Mouse (Mus musculus): ENCODE measurements at regions not wholly inside any gene's neighbourhood (a gene's known extent, or its start where the extent isn't known, plus 50 kb on each side); places are given as distances from the start of the nearest gene placed in this dataset.

GRCm38 (mm10) chr2:30743976-30744620 lies 59.4 kb downstream of the 1700001O22Rik start:
- H3K4me1 ChIP-seq (ENCODE audit: insufficient read depth, low read depth, low read length): no peaks in the 10 kb centered on the region
- no peak overlapping the region for H3K4me3 ChIP-seq (ENCODE audit: low read depth, low read length)
- no peak for ATAC-seq (ENCODE audit: extremely low read depth, insufficient number of reproducible peaks, low FRiP score, poor library complexity, severe bottlenecking)
- H3K9me3 ChIP-seq (replicated peaks): no peaks in the 10 kb centered on the region; the same call in 1 of the 2 replicates
- TF ChIP-seq CTCF (IDR thresholded peaks at IDR 0.05; ENCODE audit: low read depth, low read length): no peak
- no peak for TF ChIP-seq GATA1 (IDR thresholded peaks at IDR 0.05; ENCODE audit: borderline replicate concordance, low read length)
- no peak for TF ChIP-seq TAL1 (conservative IDR thresholded peaks at IDR 0.05; ENCODE audit: low read depth, low read length)
- TF ChIP-seq GATA2 (IDR thresholded peaks at IDR 0.05; ENCODE audit: borderline replicate concordance, low read depth, low read length): no peak
- no peak for TF ChIP-seq POLR2AphosphoS5 (IDR thresholded peaks at IDR 0.05; ENCODE audit: insufficient replicate concordance, low read depth, low read length)
- no peak for DNase-seq (ENCODE audit: low spot score)
- peaks cover 30% of the 10 kb centered on the region for H3K27me3 ChIP-seq (ENCODE audit: insufficient read depth, low read length)
- no peaks in the 10 kb centered on the region for H3K36me3 ChIP-seq (replicated peaks)

DNA sequence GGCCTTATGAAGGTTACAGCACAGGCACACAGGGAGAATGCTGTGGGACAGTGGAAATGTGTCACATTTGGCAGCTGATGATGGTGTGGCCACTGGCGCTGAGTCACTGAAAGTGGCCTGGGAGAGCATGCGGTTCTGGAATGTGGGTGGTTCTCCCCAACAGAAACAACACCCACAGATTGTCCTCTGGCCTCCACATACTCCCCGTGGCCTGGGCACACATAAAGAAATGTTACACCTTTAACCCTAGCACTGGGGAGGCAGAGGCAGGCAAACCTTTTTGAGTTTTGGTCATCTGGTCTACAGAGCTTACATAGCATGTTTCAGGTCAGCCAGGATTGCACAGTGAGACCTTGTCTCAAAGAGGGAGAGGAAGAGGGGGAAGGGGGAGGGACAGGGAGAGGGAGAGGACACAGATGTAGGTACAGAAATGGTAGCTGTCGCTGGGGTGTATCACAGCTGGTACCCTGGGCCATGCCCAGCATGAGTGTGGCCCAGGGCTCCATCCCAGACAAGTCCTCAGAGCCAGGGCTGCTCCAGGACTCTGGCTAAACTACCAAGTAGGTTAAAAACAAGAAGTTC lies 60.1 kb downstream of the 1700001O22Rik start:
- peaks cover 30% of the 10 kb centered on the region for H3K27me3 ChIP-seq (ENCODE audit: insufficient read depth, low read length)
- H3K36me3 ChIP-seq (replicated peaks): no peaks in the 10 kb centered on the region
- no peak overlapping the region for H3K4me3 ChIP-seq (ENCODE audit: low read depth, low read length)
- TF ChIP-seq GATA2 (IDR thresholded peaks at IDR 0.05; ENCODE audit: borderline replicate concordance, low read depth, low read length) (no peak), TAL1 (conservative IDR thresholded peaks at IDR 0.05; ENCODE audit: low read depth, low read length) (no peak), GATA1 (IDR thresholded peaks at IDR 0.05; ENCODE audit: borderline replicate concordance, low read length) (no peak), CTCF (IDR thresholded peaks at IDR 0.05; ENCODE audit: low read depth, low read length) (no peak), POLR2AphosphoS5 (IDR thresholded peaks at IDR 0.05; ENCODE audit: insufficient replicate concordance, low read depth, low read length) (no peak)
- H3K9me3 ChIP-seq (replicated peaks): no peaks in the 10 kb centered on the region; the same call in 1 of the 2 replicates
- ATAC-seq (ENCODE audit: extremely low read depth, insufficient number of reproducible peaks, low FRiP score, poor library complexity, severe bottlenecking) (no peak), DNase-seq (ENCODE audit: low spot score) (no peak)
- no peaks in the 10 kb centered on the region for H3K4me1 ChIP-seq (ENCODE audit: insufficient read depth, low read depth, low read length)

GRCm38 (mm10) chr2:30741450-30741849 lies 62.0 kb downstream of the 1700001O22Rik start:
- TF ChIP-seq TAL1 (conservative IDR thresholded peaks at IDR 0.05; ENCODE audit: low read depth, low read length): no peak
- TF ChIP-seq POLR2AphosphoS5 (IDR thresholded peaks at IDR 0.05; ENCODE audit: insufficient replicate concordance, low read depth, low read length): no peak
- no peak for TF ChIP-seq CTCF (IDR thresholded peaks at IDR 0.05; ENCODE audit: low read depth, low read length)
- TF ChIP-seq GATA2 (IDR thresholded peaks at IDR 0.05; ENCODE audit: borderline replicate concordance, low read depth, low read length): no peak
- no peak for TF ChIP-seq GATA1 (IDR thresholded peaks at IDR 0.05; ENCODE audit: borderline replicate concordance, low read length)
- no peak for ATAC-seq (ENCODE audit: extremely low read depth, insufficient number of reproducible peaks, low FRiP score, poor library complexity, severe bottlenecking)
- no peaks in the 10 kb centered on the region for H3K4me1 ChIP-seq (ENCODE audit: insufficient read depth, low read depth, low read length)

GRCm38 (mm10) chr2:30737759-30738158 lies 65.7 kb downstream of the 1700001O22Rik start:
- H3K9me3 ChIP-seq (replicated peaks): no peaks in the 10 kb centered on the region; the same call in 1 of the 2 replicates
- DNase-seq (ENCODE audit: low spot score) (no peak), ATAC-seq (ENCODE audit: extremely low read depth, insufficient number of reproducible peaks, low FRiP score, poor library complexity, severe bottlenecking) (no peak)
- TF ChIP-seq CTCF (IDR thresholded peaks at IDR 0.05; ENCODE audit: low read depth, low read length) (no peak), TAL1 (conservative IDR thresholded peaks at IDR 0.05; ENCODE audit: low read depth, low read length) (no peak), POLR2AphosphoS5 (IDR thresholded peaks at IDR 0.05; ENCODE audit: insufficient replicate concordance, low read depth, low read length) (no peak), GATA2 (IDR thresholded peaks at IDR 0.05; ENCODE audit: borderline replicate concordance, low read depth, low read length) (no peak), GATA1 (IDR thresholded peaks at IDR 0.05; ENCODE audit: borderline replicate concordance, low read length) (no peak)
- H3K36me3 ChIP-seq (replicated peaks): no peaks in the 10 kb centered on the region
- H3K4me3 ChIP-seq (ENCODE audit: low read depth, low read length): no peak overlapping the region
- H3K27me3 ChIP-seq (ENCODE audit: insufficient read depth, low read length): peaks cover 26% of the 10 kb centered on the region
- H3K4me1 ChIP-seq (ENCODE audit: insufficient read depth, low read depth, low read length): peaks cover 4% of the 10 kb centered on the region; the same call in 1 of the 2 replicates

More at GRCm38 (mm10) chr2:30741450-30741849, 62.0 kb downstream of the 1700001O22Rik start:
- no peak overlapping the region for H3K4me3 ChIP-seq (ENCODE audit: low read depth, low read length)
- no peaks in the 10 kb centered on the region for H3K36me3 ChIP-seq (replicated peaks)
- DNase-seq (ENCODE audit: low spot score): no peak
- H3K27me3 ChIP-seq (ENCODE audit: insufficient read depth, low read length): peaks cover 33% of the 10 kb centered on the region
- H3K9me3 ChIP-seq (replicated peaks): no peaks in the 10 kb centered on the region; the same call in 1 of the 2 replicates

DNA sequence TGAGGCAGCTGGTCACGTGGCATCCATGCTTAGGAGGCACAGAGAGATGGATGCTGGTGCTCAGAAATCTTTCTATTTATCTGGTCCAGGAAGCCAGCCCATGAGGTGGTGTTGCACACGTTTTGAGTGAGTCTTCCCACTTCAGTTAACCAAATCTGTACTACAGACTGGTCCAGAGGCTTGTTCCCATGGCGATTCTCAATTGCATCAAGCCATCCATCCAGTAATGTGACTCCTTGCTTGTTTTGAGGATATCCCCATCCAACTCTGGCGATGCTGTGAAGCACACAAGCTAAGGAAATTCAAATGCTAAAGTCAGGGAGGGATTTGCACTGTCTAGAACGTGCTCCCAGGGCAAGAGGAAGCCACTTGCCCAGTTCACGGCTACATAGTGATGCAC lies 66.8 kb downstream of the 1700001O22Rik start:
- no peak for TF ChIP-seq POLR2AphosphoS5 (IDR thresholded peaks at IDR 0.05; ENCODE audit: insufficient replicate concordance, low read depth, low read length)
- no peak for TF ChIP-seq CTCF (IDR thresholded peaks at IDR 0.05; ENCODE audit: low read depth, low read length)
- no peak for TF ChIP-seq TAL1 (conservative IDR thresholded peaks at IDR 0.05; ENCODE audit: low read depth, low read length)
- no peak for TF ChIP-seq GATA2 (IDR thresholded peaks at IDR 0.05; ENCODE audit: borderline replicate concordance, low read depth, low read length)
- TF ChIP-seq GATA1 (IDR thresholded peaks at IDR 0.05; ENCODE audit: borderline replicate concordance, low read length): no peak
- no peak for DNase-seq (ENCODE audit: low spot score)
- peaks cover 22% of the 10 kb centered on the region for H3K27me3 ChIP-seq (ENCODE audit: insufficient read depth, low read length)

GRCm38 (mm10) chr2:30736236-30736635 lies 67.2 kb downstream of the 1700001O22Rik start:
- Histone ChIP-seq H3K9me3 (replicated peaks) (no peaks in the 10 kb centered on the region; the same call in none of the 2 replicates), H3K27me3 (ENCODE audit: insufficient read depth, low read length) (peaks cover 20% of the 10 kb centered on the region), H3K4me3 (ENCODE audit: low read depth, low read length) (no peak overlapping the region), H3K4me1 (ENCODE audit: insufficient read depth, low read depth, low read length) (peaks cover 11% of the 10 kb centered on the region), H3K36me3 (replicated peaks) (no peaks in the 10 kb centered on the region)
- no peak for DNase-seq (ENCODE audit: low spot score)
- no peak for TF ChIP-seq GATA2 (IDR thresholded peaks at IDR 0.05; ENCODE audit: borderline replicate concordance, low read depth, low read length)
- no peak for TF ChIP-seq GATA1 (IDR thresholded peaks at IDR 0.05; ENCODE audit: borderline replicate concordance, low read length)
- no peak for TF ChIP-seq POLR2AphosphoS5 (IDR thresholded peaks at IDR 0.05; ENCODE audit: insufficient replicate concordance, low read depth, low read length)
- no peak for TF ChIP-seq CTCF (IDR thresholded peaks at IDR 0.05; ENCODE audit: low read depth, low read length)
- TF ChIP-seq TAL1 (conservative IDR thresholded peaks at IDR 0.05; ENCODE audit: low read depth, low read length): no peak
- ATAC-seq (ENCODE audit: extremely low read depth, insufficient number of reproducible peaks, low FRiP score, poor library complexity, severe bottlenecking): no peak

More for the DNA sequence above, 66.8 kb downstream of the 1700001O22Rik start:
- no peak for ATAC-seq (ENCODE audit: extremely low read depth, insufficient number of reproducible peaks, low FRiP score, poor library complexity, severe bottlenecking)
- Histone ChIP-seq H3K4me3 (ENCODE audit: low read depth, low read length) (no peak overlapping the region), H3K4me1 (ENCODE audit: insufficient read depth, low read depth, low read length) (peaks cover 8% of the 10 kb centered on the region), H3K9me3 (replicated peaks) (no peaks in the 10 kb centered on the region; the same call in none of the 2 replicates), H3K36me3 (replicated peaks) (no peaks in the 10 kb centered on the region)
